Mouse (Mus musculus) small intestine, adult 2 months (tissue): ENCODE data around the gene Rabep1.

Source experiments
- CTCF ChIP-seq: fragments of 200-500 bp; IDR thresholded peaks from 2 replicates; pipeline ENCODE4 v1.5.1; 2012; ENCODE audit warnings: low read depth, mild to moderate bottlenecking, control low read depth, inconsistent platforms, low read length, moderate library complexity, mixed read lengths; ENCODE audit not compliant: insufficient replicate concordance, insufficient read length; ENCODE audit errors: extremely low read depth
- POLR2A ChIP-seq: fragments of 200-500 bp; IDR thresholded peaks from 2 replicates; pipeline ENCODE4 v1.6.1; 2012; ENCODE audit warnings: low read depth, mild to moderate bottlenecking, control low read depth, inconsistent platforms, low read length, moderate library complexity

DNA sequence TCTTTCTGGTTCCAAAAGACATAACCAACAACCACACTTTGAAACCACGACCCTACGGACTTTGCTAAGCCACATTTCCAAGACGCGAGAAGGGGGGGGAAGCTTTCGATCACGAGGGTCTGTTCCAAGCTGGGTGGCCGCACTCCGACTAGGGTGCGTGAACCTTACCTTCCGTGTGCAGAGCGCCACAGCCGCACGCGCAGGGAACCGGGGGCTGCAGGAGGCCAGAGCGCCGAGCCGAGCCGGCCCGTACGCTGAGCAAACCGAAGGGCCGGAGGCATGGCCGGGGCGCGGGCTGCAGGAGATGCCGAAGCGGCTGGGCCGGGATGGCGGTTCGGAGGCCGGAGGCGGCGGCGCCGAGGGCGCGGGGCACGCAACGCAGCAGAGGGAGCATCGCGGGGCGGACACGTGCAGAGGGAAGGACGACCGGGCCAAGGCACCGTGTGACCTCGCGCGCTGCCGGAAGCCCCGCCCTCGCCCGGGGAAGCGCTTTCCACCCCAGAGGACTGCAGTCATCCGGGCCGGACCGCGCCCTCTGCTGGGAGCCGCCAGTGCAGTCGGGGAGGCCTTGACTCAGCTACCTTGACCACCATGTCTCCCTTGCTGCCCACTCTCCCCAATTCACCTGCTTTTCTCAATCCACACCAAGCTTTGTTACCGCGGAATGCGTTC, 138.1 kb downstream of the Rabep1 start, which contains the start of gene C1qbp:
- TF ChIP-seq CTCF = peak; percentile 96
- TF ChIP-seq POLR2A = peak; percentile 55
